Mouse (Mus musculus) embryonic facial prominence, embryonic 11.5 days (tissue): ENCODE measurements at regions not wholly inside any gene's neighbourhood (a gene's known extent, or its start where the extent isn't known, plus 50 kb on each side); places are given as distances from the start of the nearest gene placed in this dataset.

Experiments used
- ATAC-seq: fragments of 200-750 bp; cut with Nextera tagmentation; replicated peaks from 2 replicates; pipeline ENCODE4 v1.8.0; 2017; ENCODE audit warnings: low read depth; ENCODE audit not compliant: insufficient number of reproducible peaks, low FRiP score, low TSS enrichment
- DNase-seq: peaks from one replicate; pipeline ENCODE4 v3.0.0-alpha.2; 2015; ENCODE audit warnings: low spot score
- H3K27ac ChIP-seq: fragments of 300-500 bp; sonication (generic); replicated peaks from 2 replicates; pipeline ENCODE4 v1.5.1; 2014; ENCODE audit warnings: mild to moderate bottlenecking, low read depth, low read length, control low read depth
- H3K27me3 ChIP-seq: fragments of 300-500 bp; sonication (generic); 2 replicates; pipeline ENCODE4 v1.6.1; 2014; ENCODE audit warnings: mild to moderate bottlenecking, low read length, moderate library complexity, mixed read lengths; ENCODE audit not compliant: control insufficient read depth, insufficient read depth
- H3K36me3 ChIP-seq: fragments of 300-500 bp; sonication (generic); replicated peaks from 2 replicates; pipeline ENCODE4 v1.6.1; 2014; ENCODE audit warnings: low read depth, mild to moderate bottlenecking, low read length, moderate library complexity, mixed read lengths; ENCODE audit not compliant: control insufficient read depth, insufficient read depth
- H3K4me1 ChIP-seq: fragments of 300-500 bp; sonication (generic); 2 replicates; pipeline ENCODE4 v1.6.1; 2014; ENCODE audit warnings: low read length, mixed read lengths; ENCODE audit not compliant: control insufficient read depth, insufficient read depth
- H3K4me2 ChIP-seq: fragments of 300-500 bp; sonication (generic); 2 replicates; pipeline ENCODE4 v1.6.1; 2014; ENCODE audit warnings: low read depth, mild to moderate bottlenecking, control low read depth, low read length, moderate library complexity
- H3K4me3 ChIP-seq: fragments of 300-500 bp; sonication (generic); 2 replicates; pipeline ENCODE4 v1.5.1; 2014; ENCODE audit warnings: low read depth, low read length, control low read depth
- H3K9ac ChIP-seq: fragments of 300-500 bp; sonication (generic); replicated peaks from 2 replicates; pipeline ENCODE4 v1.6.1; 2014; ENCODE audit warnings: mild to moderate bottlenecking, control low read depth, low read length
- H3K9me3 ChIP-seq: fragments of 300-500 bp; sonication (generic); replicated peaks from 2 replicates; pipeline ENCODE4 v1.6.1; 2016; ENCODE audit warnings: mild to moderate bottlenecking, low read length, inconsistent platforms, mixed read lengths; ENCODE audit not compliant: control insufficient read depth
- WGBS: fragments of 180-500 bp; shearing (Covaris S2); extraction: QIAGEN DNeasy Blood & Tissue Kit; methylation state at CpG from one replicate; pipeline ENCODE4 v1.1.7; 2014; 5-methylcytosine and 5-hydroxymethylcytosine counted together

GRCm38 (mm10) chr8:15734461-15734860 is 688.6 kb upstream of the BB014433 start:
- Histone ChIP-seq H3K27ac (no peak overlapping the region), H3K9me3 (no peaks in the 10 kb centered on the region), H3K9ac (no peak overlapping the region), H3K27me3 (no peaks in the 10 kb centered on the region), H3K4me1 (no peaks in the 10 kb centered on the region), H3K4me3 (no peak overlapping the region), H3K4me2 (no peak overlapping the region), H3K36me3 (no peaks in the 10 kb centered on the region)
- ATAC-seq (no peak), DNase-seq (no peak)
- WGBS: 58% methylated on average over 2 of the region's 2 CpGs

GRCm38 (mm10) chr8:15731324-15731723 is 685.4 kb upstream of the BB014433 start:
- H3K9me3 ChIP-seq: no peaks in the 10 kb centered on the region
- H3K4me2 ChIP-seq: no peak overlapping the region
- no peaks in the 10 kb centered on the region for H3K36me3 ChIP-seq
- no peak overlapping the region for H3K27ac ChIP-seq
- ATAC-seq (no peak), DNase-seq (no peak)
- no peak overlapping the region for H3K4me3 ChIP-seq
- H3K9ac ChIP-seq: no peak overlapping the region
- H3K27me3 ChIP-seq: no peaks in the 10 kb centered on the region
- no peaks in the 10 kb centered on the region for H3K4me1 ChIP-seq
- WGBS: 82% methylated on average over 2 of the region's 2 CpGs

- Histone ChIP-seq H3K36me3 (no peaks in the 10 kb centered on the region), H3K4me2 (no peak overlapping the region), H3K9ac (no peak overlapping the region), H3K4me3 (no peak overlapping the region), H3K9me3 (no peaks in the 10 kb centered on the region), H3K27me3 (no peaks in the 10 kb centered on the region), H3K4me1 (no peaks in the 10 kb centered on the region), H3K27ac (no peak overlapping the region)
- ATAC-seq: no peak
- peak; percentile 47 for DNase-seq
- 6% methylated on average over 1 of the region's 1 CpGs for WGBS
Measured at GRCm38 (mm10) chr8:15729075-15729474, 683.2 kb upstream of the BB014433 start.

- no peak overlapping the region for H3K9ac ChIP-seq
- no peaks in the 10 kb centered on the region for H3K36me3 ChIP-seq
- H3K4me1 ChIP-seq: no peaks in the 10 kb centered on the region
- 91% methylated on average over 6 of the region's 6 CpGs for WGBS
- H3K27me3 ChIP-seq: no peaks in the 10 kb centered on the region
- H3K27ac ChIP-seq: no peak overlapping the region
- DNase-seq (no peak), ATAC-seq (no peak)
- no peaks in the 10 kb centered on the region for H3K9me3 ChIP-seq
- H3K4me2 ChIP-seq: no peak overlapping the region
- H3K4me3 ChIP-seq: no peak overlapping the region
Measured at GRCm38 (mm10) chr8:15726310-15726709, 680.4 kb upstream of the BB014433 start.
